Mouse (Mus musculus) testis, adult 2 months (tissue): Measurements from ENCODE around the gene Cda.

Experiments used
- CTCF ChIP-seq: fragments of 200-500 bp; IDR thresholded peaks from 2 replicates; pipeline ENCODE4 v1.5.1; 2012; ENCODE audit warnings: low read depth, mild to moderate bottlenecking, inconsistent platforms, low read length, moderate library complexity; ENCODE audit not compliant: control insufficient read depth, insufficient read depth, insufficient replicate concordance
- POLR2A ChIP-seq: fragments of 200-500 bp; IDR thresholded peaks from 2 replicates; pipeline ENCODE4 v1.6.1; 2012; ENCODE audit warnings: low read depth, mild to moderate bottlenecking, inconsistent platforms, low read length, moderate library complexity; ENCODE audit not compliant: control insufficient read depth

DNA sequence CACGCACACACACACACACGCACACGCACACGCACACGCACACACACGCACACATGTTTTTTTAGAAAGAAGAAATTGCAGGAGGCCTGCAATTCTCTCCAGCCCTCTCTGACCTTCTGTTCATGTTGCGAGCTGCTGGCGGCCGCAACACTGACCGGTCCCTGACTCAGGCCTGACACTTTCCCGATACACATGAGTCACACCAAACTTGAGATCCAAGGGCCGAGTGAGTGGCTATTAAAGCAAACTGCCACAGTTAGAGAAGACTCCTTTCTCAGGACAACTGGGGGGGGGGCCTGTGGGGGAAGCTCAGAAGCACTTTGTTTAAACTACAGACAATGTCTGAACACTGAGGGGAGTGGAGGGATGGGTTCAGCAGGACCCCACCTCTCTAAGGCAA, 11.2 kb downstream of the Cda start:
- TF ChIP-seq CTCF, result no peak
- TF ChIP-seq POLR2A, result no peak
